In genomic region chr9:90270193-90270943, GRCm38 (mm10) we compare ENCODE assay signal across 8 mouse cellular contexts. TPM values are rescaled to one million over a fixed set of nuclear protein-coding genes. Genes with fewer than 3 reads are reported as not detected.
A peak's percentile ranks its signal among the peaks of the same experiment; 100 is the strongest.
DNase-seq lines count a peak whose midpoint lies in the region; ATAC-seq and TF ChIP-seq lines count a peak whose summit lies in the region.

Tbc1d2b (minus strand) TSS chr9:90270804.

- peak; percentile 92 for ATAC-seq in kidney, embryonic 14.5 days (ENCODE audit: low FRiP score, low TSS enrichment)
- ATAC-seq in monocyte, adult 5-6 weeks (replicated peaks; ENCODE audit: insufficient number of reproducible peaks, low FRiP score, low TSS enrichment, poor library complexity, severe bottlenecking) = no peak

- no peaks in the 10 kb centered on the region for H3K9me3 ChIP-seq in heart, embryonic 10.5 days
- H3K9me3 ChIP-seq in kidney, embryonic 14.5 days (ENCODE audit: control insufficient read depth, low read length) = no peaks in the 10 kb centered on the region

- no peak for TF ChIP-seq CTCF in embryonic fibroblast, embryonic 13.5 days (IDR thresholded peaks at IDR 0.05; ENCODE audit: borderline replicate concordance, insufficient read depth, low read length)
- TF ChIP-seq CTCF in liver, adult 2 months (IDR thresholded peaks at IDR 0.05; ENCODE audit: low read depth, low read length) = no peak

- H3K9ac ChIP-seq in kidney, embryonic 14.5 days (ENCODE audit: low read depth, low read length) = peak within 1 kb of the TSS; percentile 81
- H3K9ac ChIP-seq in liver, adult 2 months (ENCODE audit: low read depth, low read length) = peak within 1 kb of the TSS; percentile 90

- no peaks in the 10 kb centered on the region for H3K4me1 ChIP-seq in embryonic fibroblast, embryonic 13.5 days (ENCODE audit: control insufficient read depth, insufficient read depth, low read length)
- H3K4me1 ChIP-seq in heart, embryonic 10.5 days = peaks cover 19% of the 10 kb centered on the region
- peaks cover 11% of the 10 kb centered on the region; the same call in 1 of the 2 replicates for H3K4me1 ChIP-seq in kidney, embryonic 14.5 days (ENCODE audit: control insufficient read depth, insufficient read depth, low read length)
- peaks cover 13% of the 10 kb centered on the region for H3K4me1 ChIP-seq in liver, adult 2 months (ENCODE audit: control insufficient read depth, insufficient read depth, low read length)

- no peaks in the 10 kb centered on the region for H3K27me3 ChIP-seq in heart, embryonic 10.5 days (ENCODE audit: insufficient read depth, poor library complexity, severe bottlenecking)
- H3K27me3 ChIP-seq in kidney, embryonic 14.5 days (ENCODE audit: control insufficient read depth, insufficient read depth, low read length) = no peaks in the 10 kb centered on the region
- H3K27me3 ChIP-seq in liver, adult 2 months (ENCODE audit: control insufficient read depth, insufficient read depth, low read length) = no peaks in the 10 kb centered on the region

- peak within 1 kb of the TSS; percentile 74 for H3K27ac ChIP-seq in embryonic fibroblast, embryonic 13.5 days (ENCODE audit: insufficient read depth, low read length)
- peak within 1 kb of the TSS; percentile 92 for H3K27ac ChIP-seq in heart, embryonic 10.5 days
- peak within 1 kb of the TSS; percentile 73; the same call in 1 of the 2 replicates for H3K27ac ChIP-seq in kidney, embryonic 14.5 days (ENCODE audit: low read depth, low read length)
- peak within 1 kb of the TSS; percentile 77 for H3K27ac ChIP-seq in liver, adult 2 months (replicated peaks; ENCODE audit: insufficient read depth, low read depth, low read length)

- TF ChIP-seq POLR2A in embryonic fibroblast, embryonic 13.5 days (IDR thresholded peaks at IDR 0.05; ENCODE audit: low read depth, low read length) = peak; percentile 56
- 0 out of 2 replicates have a peak, but pooled peaks have one; percentile 37 for TF ChIP-seq POLR2A in liver, adult 2 months (IDR thresholded peaks at IDR 0.05; ENCODE audit: extremely low read depth, insufficient read depth, low read length)

- peak within 1 kb of the TSS; percentile 95 for H3K4me3 ChIP-seq in embryonic fibroblast, embryonic 13.5 days (ENCODE audit: insufficient read depth, low read length)
- H3K4me3 ChIP-seq in heart, embryonic 10.5 days = peak within 1 kb of the TSS; percentile 90
- H3K4me3 ChIP-seq in kidney, embryonic 14.5 days (ENCODE audit: low read length) = peak within 1 kb of the TSS; percentile 81
- peak within 1 kb of the TSS; percentile 88 for H3K4me3 ChIP-seq in liver, adult 2 months (ENCODE audit: insufficient read depth, low read depth, low read length)

- peak; percentile 52 for DNase-seq in 416B (ENCODE audit: low read depth)
- peak; percentile 23 to 37 for DNase-seq in adrenal gland, postnatal 4 days (ENCODE audit: low spot score in 2 of 2)
- DNase-seq in heart, embryonic 10.5 days (ENCODE audit: low spot score) = no peak
- no peak for DNase-seq in liver, adult 2 months (ENCODE audit: extremely low read depth, low read depth, low spot score)
- DNase-seq in spleen, postnatal 4 days (ENCODE audit: low spot score in 2 of 2) = peak; percentile 62 to 83

- under 1% methylated on average over 69 of the region's 74 CpGs for WGBS in heart, embryonic 10.5 days
- WGBS in kidney, embryonic 14.5 days = under 1% methylated on average over 62 of the region's 74 CpGs
- 1% methylated on average over 74 of the region's 74 CpGs for WGBS in liver, adult 2 months

- peak within 1 kb of the TSS; percentile 62 for H3K4me2 ChIP-seq in kidney, embryonic 14.5 days (replicated peaks; ENCODE audit: low read depth, low read length)

- H3K79me2 ChIP-seq in liver, adult 2 months (ENCODE audit: control insufficient read depth, insufficient read depth, low read length) = peaks cover 21% of the 10 kb centered on the region; the same call in 1 of the 2 replicates

- H3K36me3 ChIP-seq in heart, embryonic 10.5 days = no peaks in the 10 kb centered on the region
- no peaks in the 10 kb centered on the region for H3K36me3 ChIP-seq in kidney, embryonic 14.5 days (ENCODE audit: control insufficient read depth, insufficient read depth, low read length)
- peaks cover 4% of the 10 kb centered on the region; the same call in 1 of the 2 replicates for H3K36me3 ChIP-seq in liver, adult 2 months (ENCODE audit: control insufficient read depth, insufficient read depth, low read length)

RNA-seq across cellular contexts. Expression of gene Tbc1d2b, which starts in this region (rescaled TPM):
- total RNA-seq in adrenal gland, postnatal 4 days (2021) = 10 to 100 TPM; 44.3 to 47.7 TPM
- 42.4 and 45.5 TPM in 2 replicates for polyA plus RNA-seq in embryonic fibroblast, embryonic 13.5 days (2011; ENCODE audit: insufficient read length, low read depth, missing spikeins)
- 7.2 and 8.0 TPM in 2 replicates for polyA plus RNA-seq in heart, embryonic 10.5 days (2016; fragmentation: Nextera tagmentation; extraction: Ambion mirVana)
- 8.9 and 14.7 TPM in 2 replicates for polyA plus RNA-seq in kidney, embryonic 14.5 days (2014; fragmentation: Nextera tagmentation; extraction: Ambion mirVana)
- total RNA-seq in liver, adult 2 months (2014; rRNA removed) = 14.1 and 22.1 TPM in 2 replicates
- polyA plus RNA-seq in liver, adult 2 months (2012; rRNA removed) = 12.7 and 16.9 TPM in 2 replicates
- 51.8 to 93.0 TPM (median 58.5 TPM) in 3 replicates for total RNA-seq in monocyte, adult 5-6 weeks (2017)

Comparison
In these comparisons a context has a peak if more than half of its experiments do, and no peak if none do; other contexts are left out.
1. DNase-seq: peak in 416B (single experiment), adrenal gland, postnatal 4 days (2 of 2) and spleen, postnatal 4 days (2 of 2); none in heart, embryonic 10.5 days (single experiment) and liver, adult 2 months (single experiment).
2. Peak in every context shown above with its lines, with median percentiles within 50 percentile points of each other: H3K27ac ChIP-seq and H3K4me3 ChIP-seq.